Mouse (Mus musculus) stomach, postnatal 0 days (tissue): Measurements from ENCODE around the gene Cttnbp2.

Source experiments
- CTCF ChIP-seq: IDR thresholded peaks from 2 replicates; pipeline ENCODE4 v1.5.1; 2016; ENCODE audit warnings: antibody characterized with exemption, low read depth, mild to moderate bottlenecking, moderate library complexity
- EP300 ChIP-seq: optimal IDR thresholded peaks from 2 replicates; pipeline ENCODE3; 2016; ENCODE audit warnings: antibody characterized with exemption

DNA sequence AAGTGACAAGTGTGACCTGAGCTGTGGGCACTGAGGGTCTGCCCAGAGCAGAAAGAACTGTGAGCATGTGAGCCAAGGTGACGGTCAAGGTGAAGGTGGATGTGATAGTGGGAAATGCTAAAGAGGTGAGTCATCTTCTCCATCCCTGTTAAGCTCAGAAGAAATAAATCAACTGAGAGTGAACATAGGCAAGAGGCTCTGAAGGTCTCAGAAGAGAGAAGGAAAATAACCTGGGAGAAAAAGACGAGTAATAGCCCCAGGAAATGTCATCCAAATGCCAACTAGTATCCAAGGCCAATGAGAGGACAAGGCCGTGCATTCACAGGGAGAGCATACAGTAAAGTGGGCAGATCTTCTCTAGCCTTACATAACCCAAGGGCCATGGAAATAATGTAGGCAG is 32.9 kb downstream of the Cttnbp2 start:
- TF ChIP-seq CTCF, result no peak
- no peak for TF ChIP-seq EP300
